Mouse (Mus musculus): ENCODE results near the gene Cacng1. TPM values are rescaled to one million over a fixed set of nuclear protein-coding genes. Genes with fewer than 3 reads are reported as not detected.

Cacng1 gene
- 1.2 and 1.3 TPM in 2 replicates for polyA plus RNA-seq (2015; fragmentation: Nextera tagmentation; extraction: Ambion mirVana)

DNA sequence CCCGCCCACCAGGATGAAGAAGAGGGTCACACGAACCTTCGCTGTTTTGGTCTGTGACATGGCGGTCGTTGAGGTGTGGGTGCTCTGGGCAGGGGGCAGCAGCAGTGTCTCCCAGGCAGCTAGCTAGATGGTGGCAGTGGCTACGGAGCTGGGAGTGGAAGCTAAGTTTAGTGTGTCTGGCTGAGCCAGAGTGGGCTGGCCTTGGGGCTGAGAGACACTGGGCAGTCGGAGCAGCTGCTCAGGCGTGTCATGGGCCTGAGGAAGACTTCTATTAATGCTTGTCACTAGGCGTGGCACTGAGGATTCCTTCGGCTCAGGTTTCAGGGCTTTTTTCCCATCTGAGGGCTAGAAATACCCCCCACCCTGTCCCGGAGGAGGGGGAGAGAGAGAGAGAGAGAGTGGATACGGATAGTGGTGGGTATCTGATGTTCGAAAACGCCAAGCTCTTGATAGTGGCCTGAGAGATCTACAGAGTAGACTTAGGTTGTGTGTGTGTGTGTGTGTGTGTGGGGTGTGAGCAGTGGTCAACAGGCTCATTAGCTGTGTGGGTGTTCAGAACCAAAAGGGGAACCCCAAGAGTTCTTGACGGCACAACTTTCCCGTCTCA, at the start of gene Cacng1:
Gene Cacng1 (minus strand): TSS at position 191 of the 607 bp plus-strand sequence.
- H3K27me3 ChIP-seq: no peaks in the 10 kb centered on the region
- no peak within 1 kb of the TSS for H3K27ac ChIP-seq (replicated peaks)
- H3K4me1 ChIP-seq (replicated peaks): no peaks in the 10 kb centered on the region
- no peak within 1 kb of the TSS for H3K9ac ChIP-seq
- no peaks in the 10 kb centered on the region for H3K9me3 ChIP-seq (replicated peaks)
- H3K4me2 ChIP-seq: no peak within 1 kb of the TSS
- no peaks in the 10 kb centered on the region for H3K36me3 ChIP-seq (replicated peaks)
- WGBS (ENCODE audit: insufficient replicate concordance): 71% methylated on average over 16 of the region's 16 CpGs
- H3K4me3 ChIP-seq (replicated peaks): no peak within 1 kb of the TSS
- ATAC-seq (ENCODE audit: insufficient read depth): no peak

DNA sequence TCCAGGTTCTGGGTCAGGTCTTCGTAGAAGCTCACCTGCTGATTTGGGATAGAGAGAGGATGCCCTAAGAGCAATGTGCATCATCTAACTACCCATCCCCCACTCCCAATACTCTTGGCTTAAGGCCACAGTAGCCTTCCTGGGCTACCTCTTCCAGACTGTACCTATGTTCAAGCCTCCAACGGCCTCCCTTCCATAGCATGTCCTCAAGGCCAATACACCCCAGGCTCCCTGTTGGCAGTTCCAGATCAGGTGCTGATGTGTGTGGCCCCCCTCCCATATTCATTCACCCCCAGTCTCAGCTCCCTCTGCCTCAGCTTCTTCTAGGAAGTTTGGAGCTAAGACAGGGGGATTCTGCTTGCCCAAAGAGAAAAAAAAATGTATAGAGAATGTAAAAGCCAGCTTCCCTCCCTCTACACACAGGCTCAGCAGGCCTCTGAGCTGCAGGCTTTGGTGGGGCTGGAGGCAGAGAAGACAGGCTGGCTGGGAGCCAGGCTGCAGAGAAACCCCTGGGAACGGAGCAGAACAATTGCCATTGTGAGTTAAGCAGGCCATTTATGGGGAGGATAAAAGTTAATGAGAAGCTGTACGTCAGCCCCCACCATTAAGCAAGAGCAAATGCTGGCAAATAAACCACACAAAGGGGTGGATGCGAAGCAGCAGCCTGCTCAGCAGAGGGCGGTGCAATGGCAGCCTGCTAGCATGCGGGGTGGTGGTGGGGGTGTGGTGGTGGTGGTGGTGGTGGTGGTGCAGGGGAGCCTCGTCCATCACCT, 46.6 kb upstream of the Cacng1 start:
- Histone ChIP-seq H3K4me3 (replicated peaks) (no peak overlapping the region), H3K4me2 (no peak overlapping the region), H3K36me3 (replicated peaks) (no peaks in the 10 kb centered on the region), H3K27ac (replicated peaks) (no peak overlapping the region), H3K9ac (no peak overlapping the region), H3K4me1 (replicated peaks) (no peaks in the 10 kb centered on the region), H3K9me3 (replicated peaks) (no peaks in the 10 kb centered on the region), H3K27me3 (no peaks in the 10 kb centered on the region)
- whole genome bisulfite sequencing (ENCODE audit: insufficient replicate concordance): 35% methylated on average over 8 of the region's 8 CpGs
- ATAC-seq (ENCODE audit: insufficient read depth): no peak

DNA sequence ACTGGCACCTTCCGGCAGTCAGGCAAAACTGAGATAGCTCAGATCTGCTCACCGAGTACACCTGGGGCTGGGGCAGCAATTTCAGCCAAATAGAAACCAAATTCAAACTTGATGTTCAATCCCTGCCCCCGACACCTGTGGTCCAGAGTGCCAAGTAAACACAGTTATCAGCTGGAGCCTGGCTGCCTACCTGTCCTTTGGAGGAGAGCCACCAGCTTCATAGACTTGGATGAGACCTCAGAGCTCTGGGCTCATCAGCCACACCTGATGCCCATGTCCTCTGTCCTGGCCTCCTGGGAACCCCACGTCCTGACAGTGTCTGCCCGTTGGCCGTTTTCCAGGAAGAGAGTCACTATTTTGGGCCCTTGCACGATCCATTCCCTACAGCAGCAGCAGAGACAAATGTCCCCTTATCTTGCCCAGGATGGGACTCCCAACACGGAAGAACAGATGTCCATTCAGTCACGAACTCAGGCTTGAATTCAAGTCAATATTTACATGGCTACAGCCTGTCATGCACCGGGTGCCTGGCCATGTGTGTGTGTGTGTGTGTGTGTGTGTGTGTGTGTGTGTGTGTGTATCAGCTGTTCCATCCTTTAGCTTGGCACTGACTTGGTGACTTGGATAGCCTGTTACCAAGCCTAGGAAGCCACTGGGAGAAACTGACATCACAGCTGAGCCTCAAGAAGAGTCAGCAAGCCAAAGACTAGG, 45.6 kb upstream of the Cacng1 start:
- WGBS (ENCODE audit: insufficient replicate concordance): 54% methylated on average over 10 of the region's 10 CpGs
- H3K27me3 ChIP-seq: no peaks in the 10 kb centered on the region
- ATAC-seq (ENCODE audit: insufficient read depth): no peak
- no peaks in the 10 kb centered on the region for H3K4me1 ChIP-seq (replicated peaks)
- no peaks in the 10 kb centered on the region for H3K9me3 ChIP-seq (replicated peaks)
- H3K4me2 ChIP-seq: no peak overlapping the region
- H3K4me3 ChIP-seq (replicated peaks): no peak overlapping the region
- H3K27ac ChIP-seq (replicated peaks): no peak overlapping the region
- H3K9ac ChIP-seq: no peak overlapping the region
- H3K36me3 ChIP-seq (replicated peaks): no peaks in the 10 kb centered on the region

DNA sequence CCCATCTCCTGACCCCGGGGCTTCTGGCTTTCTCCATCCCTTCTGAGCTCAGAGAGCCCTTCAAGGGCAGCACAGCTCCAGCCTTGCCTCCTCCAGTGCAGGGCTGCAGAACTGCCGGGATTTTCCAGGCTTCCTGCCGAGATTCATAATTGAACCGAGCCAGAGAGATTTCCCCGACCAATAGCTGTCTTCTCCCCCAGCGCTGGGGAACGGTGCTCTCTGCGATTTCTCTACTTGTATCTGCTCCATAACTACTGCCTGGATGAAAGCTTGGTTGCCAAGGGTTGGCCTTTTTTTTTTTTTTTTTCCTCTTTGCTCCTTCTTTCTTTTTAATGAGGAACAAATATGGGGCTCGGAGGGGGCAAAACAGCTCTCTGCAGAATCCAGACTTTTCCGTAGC, 43.7 kb upstream of the Cacng1 start:
- Histone ChIP-seq H3K4me1 (replicated peaks) (no peaks in the 10 kb centered on the region), H3K9ac (no peak overlapping the region), H3K27me3 (no peaks in the 10 kb centered on the region), H3K27ac (replicated peaks) (no peak overlapping the region), H3K9me3 (replicated peaks) (no peaks in the 10 kb centered on the region), H3K4me3 (replicated peaks) (no peak overlapping the region), H3K4me2 (no peak overlapping the region), H3K36me3 (replicated peaks) (no peaks in the 10 kb centered on the region)
- no peak for ATAC-seq (ENCODE audit: insufficient read depth)
- 53% methylated on average over 10 of the region's 10 CpGs for WGBS (ENCODE audit: insufficient replicate concordance)

DNA sequence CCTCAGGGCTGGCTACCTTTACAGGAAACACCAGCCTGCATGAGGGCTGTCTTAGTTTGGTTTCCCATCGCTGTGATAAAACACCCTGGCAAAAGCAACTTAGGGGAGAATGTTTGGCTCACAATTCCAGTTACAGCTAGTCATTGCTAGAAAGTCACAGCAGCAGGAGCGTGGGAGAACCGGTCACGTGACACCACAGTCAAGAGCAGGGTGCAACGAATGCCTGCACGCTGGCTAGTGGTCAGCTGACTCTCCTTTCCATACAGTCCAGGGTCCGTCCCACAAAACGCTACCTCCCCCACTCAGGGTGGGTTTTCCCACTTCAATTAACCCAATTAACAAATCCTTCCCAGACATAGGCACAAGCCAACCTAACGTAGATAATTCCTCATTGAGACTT, 43.2 kb upstream of the Cacng1 start:
- H3K36me3 ChIP-seq (replicated peaks): no peaks in the 10 kb centered on the region
- no peaks in the 10 kb centered on the region for H3K4me1 ChIP-seq (replicated peaks)
- H3K27me3 ChIP-seq: no peaks in the 10 kb centered on the region
- H3K4me2 ChIP-seq: no peak overlapping the region
- 60% methylated on average over 9 of the region's 9 CpGs for WGBS (ENCODE audit: insufficient replicate concordance)
- H3K4me3 ChIP-seq (replicated peaks): no peak overlapping the region
- no peak overlapping the region for H3K27ac ChIP-seq (replicated peaks)
- ATAC-seq (ENCODE audit: insufficient read depth): no peak
- no peaks in the 10 kb centered on the region for H3K9me3 ChIP-seq (replicated peaks)
- no peak overlapping the region for H3K9ac ChIP-seq

DNA sequence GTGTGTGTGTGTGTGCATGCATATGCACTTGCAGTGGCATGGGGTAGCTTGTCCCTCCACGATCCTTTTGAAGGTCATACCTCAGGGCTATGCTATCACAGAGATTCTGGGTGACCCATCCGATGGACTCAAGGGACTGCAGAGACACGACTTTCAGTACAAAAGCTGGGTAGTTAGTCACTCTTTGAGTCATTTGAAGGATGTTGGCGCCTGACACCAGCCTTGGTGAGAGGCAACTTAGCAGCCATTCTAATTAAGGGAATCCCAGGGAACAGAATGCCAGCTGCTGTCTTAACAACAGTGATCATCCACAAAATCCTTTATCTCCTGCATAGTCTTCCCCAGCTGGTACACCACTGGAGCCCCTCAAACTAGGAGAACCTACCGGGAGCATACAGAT, 32.8 kb upstream of the Cacng1 start:
- 64% methylated on average over 5 of the region's 5 CpGs for WGBS (ENCODE audit: insufficient replicate concordance)
- no peak overlapping the region for H3K4me2 ChIP-seq
- no peaks in the 10 kb centered on the region for H3K4me1 ChIP-seq (replicated peaks)
- H3K9ac ChIP-seq: no peak overlapping the region
- no peak for ATAC-seq (ENCODE audit: insufficient read depth)
- H3K9me3 ChIP-seq (replicated peaks): no peaks in the 10 kb centered on the region
- no peaks in the 10 kb centered on the region for H3K36me3 ChIP-seq (replicated peaks)
- no peak overlapping the region for H3K27ac ChIP-seq (replicated peaks)
- no peaks in the 10 kb centered on the region for H3K27me3 ChIP-seq
- H3K4me3 ChIP-seq (replicated peaks): no peak overlapping the region

DNA sequence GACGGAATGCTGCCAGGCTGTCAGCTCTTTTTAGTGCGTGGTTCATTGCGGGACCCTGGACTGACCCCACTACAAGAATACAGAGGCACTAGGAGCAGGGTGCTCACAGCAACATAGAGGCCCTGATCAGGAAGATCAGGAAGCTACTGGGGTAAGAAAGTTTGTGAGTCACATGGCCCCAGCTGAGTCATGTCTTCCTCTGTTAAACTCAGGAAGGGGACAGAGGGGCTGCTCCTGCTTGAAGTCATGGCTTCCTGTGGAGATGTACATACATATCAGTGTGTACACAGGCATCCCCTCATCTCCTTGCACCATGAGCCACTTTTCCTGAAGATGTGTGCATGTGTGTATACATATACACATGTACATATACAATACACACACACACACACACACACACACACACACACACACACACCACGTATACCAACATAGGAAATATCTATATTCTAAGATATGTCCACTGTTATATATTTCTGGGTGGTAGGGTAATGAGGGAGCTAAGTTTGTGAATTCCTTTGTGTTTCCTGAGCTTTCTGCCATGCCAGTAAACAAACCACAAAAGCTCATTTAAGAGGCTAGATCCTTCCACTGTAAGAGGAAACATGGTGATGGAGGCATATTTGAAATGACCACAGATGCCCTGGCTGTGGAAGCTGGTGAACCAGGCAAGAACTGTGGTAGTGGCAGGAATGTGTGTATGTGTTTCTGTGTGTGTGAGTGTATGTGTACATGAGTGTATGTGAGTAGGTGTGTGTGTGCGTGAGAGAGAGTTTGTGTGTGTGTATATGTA, 32.1 kb upstream of the Cacng1 start:
- Histone ChIP-seq H3K4me1 (replicated peaks) (no peaks in the 10 kb centered on the region), H3K4me3 (replicated peaks) (no peak overlapping the region), H3K27me3 (no peaks in the 10 kb centered on the region), H3K27ac (replicated peaks) (no peak overlapping the region), H3K36me3 (replicated peaks) (no peaks in the 10 kb centered on the region), H3K4me2 (no peak overlapping the region), H3K9ac (no peak overlapping the region), H3K9me3 (replicated peaks) (no peaks in the 10 kb centered on the region)
- ATAC-seq (ENCODE audit: insufficient read depth): no peak
- 69% methylated on average over 5 of the region's 5 CpGs for WGBS (ENCODE audit: insufficient replicate concordance)

DNA sequence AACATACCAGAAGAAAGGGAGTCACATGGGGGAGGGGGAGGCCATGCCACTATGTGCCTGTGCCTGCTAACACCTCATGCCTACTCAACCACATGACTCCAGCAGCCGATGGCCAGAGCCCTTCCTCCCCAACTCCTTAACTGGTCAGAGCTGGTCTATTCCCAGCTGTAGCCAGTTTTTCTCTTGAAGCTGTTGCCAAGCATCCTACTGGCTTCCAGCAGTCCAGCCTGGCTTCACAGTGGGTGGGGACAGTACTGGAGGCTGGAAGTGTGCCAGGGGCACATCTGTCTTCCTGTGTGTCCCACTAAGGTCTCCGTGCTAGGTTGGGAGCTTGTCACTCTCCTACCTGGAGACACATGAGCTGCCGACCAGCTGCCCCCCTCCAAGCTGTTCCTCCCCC, 26.8 kb upstream of the Cacng1 start:
- WGBS (ENCODE audit: insufficient replicate concordance): 47% methylated on average over 3 of the region's 3 CpGs

DNA sequence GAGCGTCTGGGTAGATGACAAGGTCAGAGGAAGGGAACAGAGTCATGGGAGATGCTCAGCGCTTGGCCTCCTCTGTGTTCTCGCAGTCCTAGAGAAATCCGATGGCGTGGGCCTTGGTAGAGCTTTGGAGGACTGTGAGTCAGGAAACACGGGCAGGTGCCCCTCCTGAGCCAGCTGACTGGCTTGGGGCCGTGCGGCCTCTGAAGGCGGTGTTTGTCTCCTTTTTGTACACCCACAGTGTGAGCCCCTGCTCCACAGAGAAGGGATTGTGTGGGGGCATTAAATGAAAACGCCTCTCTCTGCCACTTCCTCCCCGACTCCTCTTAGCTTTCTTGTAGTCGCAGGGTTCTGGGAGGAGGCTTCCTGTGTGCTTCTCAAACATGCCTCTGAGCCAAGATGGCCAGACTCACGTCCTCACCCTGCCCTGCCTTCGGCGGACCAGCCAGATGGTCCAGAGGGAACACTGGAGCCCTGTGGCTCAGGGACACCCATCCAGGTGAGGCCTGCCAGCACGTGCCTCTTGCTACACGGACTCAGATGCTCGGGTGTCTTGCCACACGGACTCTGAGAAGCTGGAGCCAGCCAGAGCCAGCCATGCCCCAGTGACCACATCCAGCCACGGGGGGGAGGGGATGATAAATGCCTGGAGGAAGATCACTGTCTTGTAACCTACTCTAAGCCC, 22.2 kb upstream of the Cacng1 start:
- 52% methylated on average over 20 of the region's 20 CpGs for WGBS (ENCODE audit: insufficient replicate concordance)
- Histone ChIP-seq H3K27ac (replicated peaks) (no peak overlapping the region), H3K4me1 (replicated peaks) (no peaks in the 10 kb centered on the region), H3K4me2 (no peak overlapping the region), H3K36me3 (replicated peaks) (no peaks in the 10 kb centered on the region), H3K9ac (no peak overlapping the region), H3K27me3 (no peaks in the 10 kb centered on the region), H3K4me3 (replicated peaks) (no peak overlapping the region), H3K9me3 (replicated peaks) (no peaks in the 10 kb centered on the region)
- no peak for ATAC-seq (ENCODE audit: insufficient read depth)

More for the DNA sequence above, 26.8 kb upstream of the Cacng1 start:
- Histone ChIP-seq H3K9me3 (replicated peaks) (no peaks in the 10 kb centered on the region), H3K27me3 (no peaks in the 10 kb centered on the region), H3K36me3 (replicated peaks) (no peaks in the 10 kb centered on the region), H3K4me3 (replicated peaks) (no peak overlapping the region), H3K4me1 (replicated peaks) (no peaks in the 10 kb centered on the region), H3K9ac (no peak overlapping the region), H3K27ac (replicated peaks) (no peak overlapping the region), H3K4me2 (no peak overlapping the region)
- no peak for ATAC-seq (ENCODE audit: insufficient read depth)

DNA sequence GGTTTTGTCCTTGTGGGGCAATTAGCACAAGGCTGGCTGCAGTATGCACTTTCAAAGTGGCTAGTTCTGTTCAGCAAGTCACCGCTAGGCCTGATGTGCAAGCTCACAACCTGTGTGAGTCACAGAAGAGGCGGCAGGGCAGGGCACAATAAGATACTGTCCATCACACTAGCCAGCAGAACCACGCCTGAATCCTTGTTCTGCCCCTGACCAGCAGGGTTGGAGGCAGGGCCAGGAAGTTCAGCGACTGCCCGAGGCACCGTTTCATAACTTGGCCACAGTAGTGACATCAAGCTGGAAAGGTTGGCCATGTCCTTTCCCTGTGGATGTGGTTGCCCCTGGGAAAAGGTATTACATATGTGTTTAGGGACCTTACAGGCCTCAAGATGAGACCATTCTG, 21.6 kb upstream of the Cacng1 start:
- no peaks in the 10 kb centered on the region for H3K27me3 ChIP-seq
- H3K4me2 ChIP-seq: no peak overlapping the region
- H3K4me3 ChIP-seq (replicated peaks): no peak overlapping the region
- H3K27ac ChIP-seq (replicated peaks): no peak overlapping the region
- H3K9ac ChIP-seq: no peak overlapping the region
- H3K36me3 ChIP-seq (replicated peaks): no peaks in the 10 kb centered on the region
- no peak for ATAC-seq (ENCODE audit: insufficient read depth)
- no peaks in the 10 kb centered on the region for H3K4me1 ChIP-seq (replicated peaks)
- 68% methylated on average over 6 of the region's 6 CpGs for WGBS (ENCODE audit: insufficient replicate concordance)
- no peaks in the 10 kb centered on the region for H3K9me3 ChIP-seq (replicated peaks)

All from liver, embryonic 15.5 days (tissue).